Mouse (Mus musculus) C2C12 (cell line): Measurements from ENCODE around the gene Tom1l2. TPM values are rescaled to one million over a fixed set of nuclear protein-coding genes. Genes with fewer than 3 reads are reported as not detected.

ENCODE experiments used
- H3K27me3 ChIP-seq: one replicate; pipeline ENCODE4 v1.6.1; 2011; ENCODE audit not compliant: control insufficient read depth, insufficient read depth, insufficient read length
- H3K36me3 ChIP-seq: one replicate; pipeline ENCODE4 v1.6.1; 2011; ENCODE audit not compliant: control insufficient read depth, insufficient read depth
- H3K4me3 ChIP-seq: one replicate; pipeline ENCODE4 v1.5.1; 2011; ENCODE audit warnings: mild to moderate bottlenecking, control low read depth; ENCODE audit not compliant: poor library complexity, insufficient read depth, severe bottlenecking
- H3K79me2 ChIP-seq: one replicate; pipeline ENCODE4 v1.6.1; 2011; ENCODE audit not compliant: control insufficient read depth, insufficient read depth
- H3K79me3 ChIP-seq: one replicate; pipeline ENCODE4 v1.6.1; 2011; ENCODE audit warnings: low read depth, control low read depth
- H3ac ChIP-seq: one replicate; pipeline ENCODE3; 2011; ENCODE audit warnings: low read depth; ENCODE audit not compliant: control insufficient read depth, insufficient read length
- CEBPB ChIP-seq: IDR thresholded peaks from one replicate; pipeline ENCODE4 v1.6.1; 2011; ENCODE audit warnings: low read depth, mild to moderate bottlenecking, control low read depth, moderate library complexity
- CTCF ChIP-seq: IDR thresholded peaks from one replicate; pipeline ENCODE4 v1.5.1; 2011; ENCODE audit not compliant: control insufficient read depth, insufficient read depth, insufficient read length
- FOSL1 ChIP-seq: IDR thresholded peaks from one replicate; pipeline ENCODE4 v1.8.0; 2011; ENCODE audit warnings: mild to moderate bottlenecking, low read length; ENCODE audit not compliant: poor library complexity, insufficient read depth, severe bottlenecking
- MAX ChIP-seq: IDR thresholded peaks from one replicate; pipeline ENCODE4 v1.6.1; 2011; ENCODE audit warnings: mild to moderate bottlenecking, control low read depth
- MYOD1 ChIP-seq: IDR thresholded peaks from one replicate; pipeline ENCODE4 v1.6.1; 2011; ENCODE audit warnings: low read depth; ENCODE audit not compliant: control insufficient read depth, insufficient read length
- MYOG ChIP-seq: IDR thresholded peaks from one replicate; pipeline ENCODE4 v1.6.1; 2011; ENCODE audit not compliant: control insufficient read depth, insufficient read length; ENCODE audit errors: extremely low read depth
- USF1 ChIP-seq: IDR thresholded peaks from one replicate; pipeline ENCODE4 v1.6.1; 2011; ENCODE audit warnings: low read depth, mild to moderate bottlenecking, control low read depth, moderate library complexity
- polyA plus RNA-seq: library from polyadenylated mRNA; unstranded; fragments of >200 nt; fragmentation: generic; extraction: Trizol; gene quantifications from one replicate; pipeline ENCODE4 v1.2.1, GENCODE M21; 2012; ENCODE audit warnings: missing spikeins

Gene Tom1l2
- polyA plus RNA-seq, 1 experiment = 17.1 TPM

GRCm38 (mm10) chr11:60202710-60203638 lies 149.7 kb downstream of the Tom1l2 start:
- Histone ChIP-seq H3ac (no peak overlapping the region), H3K79me2 (peaks cover 21% of the 10 kb centered on the region), H3K4me3 (no peak overlapping the region), H3K36me3 (peaks cover 67% of the 10 kb centered on the region), H3K79me3 (peaks cover 10% of the 10 kb centered on the region), H3K27me3 (no peaks in the 10 kb centered on the region)
- TF ChIP-seq USF1 (no peak), MAX (no peak), FOSL1 (no peak), CEBPB (no peak), CTCF (no peak), MYOD1 (no peak), MYOG (no peak)

GRCm38 (mm10) chr11:60200384-60200783 lies 152.3 kb downstream of the Tom1l2 start:
- no peak overlapping the region for H3ac ChIP-seq
- TF ChIP-seq CEBPB = no peak
- no peak for TF ChIP-seq MAX
- TF ChIP-seq MYOD1 = no peak
- no peak for TF ChIP-seq MYOG
- no peak for TF ChIP-seq FOSL1
- no peak for TF ChIP-seq CTCF
- TF ChIP-seq USF1 = no peak

GRCm38 (mm10) chr11:60199702-60200184 lies 153.0 kb downstream of the Tom1l2 start:
- H3K36me3 ChIP-seq = peaks cover 62% of the 10 kb centered on the region

More at GRCm38 (mm10) chr11:60200384-60200783, 152.3 kb downstream of the Tom1l2 start:
- Histone ChIP-seq H3K79me3 (no peaks in the 10 kb centered on the region), H3K79me2 (no peaks in the 10 kb centered on the region), H3K36me3 (peaks cover 65% of the 10 kb centered on the region), H3K27me3 (no peaks in the 10 kb centered on the region), H3K4me3 (no peak overlapping the region)

GRCm38 (mm10) chr11:60198651-60199050 lies 154.1 kb downstream of the Tom1l2 start:
- no peaks in the 10 kb centered on the region for H3K27me3 ChIP-seq
- no peaks in the 10 kb centered on the region for H3K79me2 ChIP-seq
- no peak overlapping the region for H3ac ChIP-seq
- no peak for TF ChIP-seq MYOD1
- TF ChIP-seq MAX = no peak
- no peak for TF ChIP-seq CEBPB
- no peak for TF ChIP-seq FOSL1
- TF ChIP-seq MYOG = no peak
- TF ChIP-seq CTCF = no peak
- no peak for TF ChIP-seq USF1
- H3K36me3 ChIP-seq = peaks cover 52% of the 10 kb centered on the region
- no peak overlapping the region for H3K4me3 ChIP-seq
- H3K79me3 ChIP-seq = no peaks in the 10 kb centered on the region

More at GRCm38 (mm10) chr11:60199702-60200184, 153.0 kb downstream of the Tom1l2 start:
- Histone ChIP-seq H3K27me3 (no peaks in the 10 kb centered on the region), H3K4me3 (no peak overlapping the region), H3ac (no peak overlapping the region), H3K79me3 (no peaks in the 10 kb centered on the region), H3K79me2 (no peaks in the 10 kb centered on the region)
- TF ChIP-seq USF1 = no peak
- TF ChIP-seq MYOD1 = no peak
- TF ChIP-seq CTCF = peak; percentile 86

- Histone ChIP-seq H3ac (no peak overlapping the region), H3K27me3 (no peaks in the 10 kb centered on the region), H3K79me2 (no peaks in the 10 kb centered on the region), H3K36me3 (peaks cover 47% of the 10 kb centered on the region), H3K79me3 (no peaks in the 10 kb centered on the region), H3K4me3 (no peak overlapping the region)
- TF ChIP-seq MAX (no peak), MYOD1 (no peak), FOSL1 (no peak), MYOG (no peak), CTCF (no peak), USF1 (no peak), CEBPB (no peak)
These were observed 154.6 kb downstream of the Tom1l2 start for GRCm38 (mm10) chr11:60197998-60198619.
